Mouse (Mus musculus) stomach, embryonic 14.5 days (tissue): ENCODE data around the gene Myo15b. TPM values are rescaled to one million over a fixed set of nuclear protein-coding genes. Genes with fewer than 3 reads are reported as not detected.

Experiments used
- ATAC-seq: fragments of 200-750 bp; cut with Nextera tagmentation; 2 replicates; pipeline ENCODE4 v1.8.0; 2017; ENCODE audit warnings: low read depth, moderate TSS enrichment; ENCODE audit not compliant: insufficient number of reproducible peaks, insufficient read depth, low FRiP score
- H3K27ac ChIP-seq: fragments of 300-500 bp; sonication (generic); 2 replicates; pipeline ENCODE4 v1.5.1; 2014; ENCODE audit warnings: mild to moderate bottlenecking, low read length, moderate library complexity, mixed read lengths
- H3K27me3 ChIP-seq: fragments of 300-500 bp; sonication (generic); 2 replicates; pipeline ENCODE4 v1.6.1; 2014; ENCODE audit warnings: low read length, control low read depth, mixed read lengths; ENCODE audit not compliant: control insufficient read depth, insufficient read depth
- H3K36me3 ChIP-seq: fragments of 300-500 bp; sonication (generic); 2 replicates; pipeline ENCODE4 v1.6.1; 2014; ENCODE audit warnings: mild to moderate bottlenecking, control low read depth, low read length, moderate library complexity, mixed read lengths; ENCODE audit not compliant: control insufficient read depth, insufficient read depth
- H3K4me1 ChIP-seq: fragments of 300-500 bp; sonication (generic); 2 replicates; pipeline ENCODE4 v1.6.1; 2014; ENCODE audit warnings: low read length, control low read depth, mixed read lengths; ENCODE audit not compliant: control insufficient read depth, insufficient read depth
- H3K4me2 ChIP-seq: fragments of 300-500 bp; sonication (generic); replicated peaks from 2 replicates; pipeline ENCODE4 v1.6.1; 2014; ENCODE audit warnings: low read depth, low read length, control low read depth
- H3K4me3 ChIP-seq: fragments of 300-500 bp; sonication (generic); 2 replicates; pipeline ENCODE4 v1.5.1; 2014; ENCODE audit warnings: low read depth, low read length, control low read depth
- H3K9ac ChIP-seq: fragments of 300-500 bp; sonication (generic); replicated peaks from 2 replicates; pipeline ENCODE4 v1.6.1; 2014; ENCODE audit warnings: low read depth, mild to moderate bottlenecking, control low read depth, low read length, moderate library complexity, mixed read lengths
- H3K9me3 ChIP-seq: fragments of 300-500 bp; sonication (generic); 2 replicates; pipeline ENCODE4 v1.6.1; 2016; ENCODE audit warnings: low read depth, low read length, control low read depth; ENCODE audit not compliant: control insufficient read depth
- WGBS: fragments of 180-500 bp; shearing (Covaris S2); extraction: QIAGEN DNeasy Blood & Tissue Kit; methylation state at CpG from one replicate; pipeline ENCODE4 v1.1.7; 2014; 5-methylcytosine and 5-hydroxymethylcytosine counted together
- polyA plus RNA-seq: library from polyadenylated mRNA; unstranded; fragments of >200 nt; fragmentation: Nextera tagmentation; extraction: Ambion mirVana; gene quantifications from 2 replicates; pipeline ENCODE4 v1.2.1, GENCODE M21; 2014

Myo15b gene
- polyA plus RNA-seq, result 3.1 and 5.9 TPM in 2 replicates

DNA sequence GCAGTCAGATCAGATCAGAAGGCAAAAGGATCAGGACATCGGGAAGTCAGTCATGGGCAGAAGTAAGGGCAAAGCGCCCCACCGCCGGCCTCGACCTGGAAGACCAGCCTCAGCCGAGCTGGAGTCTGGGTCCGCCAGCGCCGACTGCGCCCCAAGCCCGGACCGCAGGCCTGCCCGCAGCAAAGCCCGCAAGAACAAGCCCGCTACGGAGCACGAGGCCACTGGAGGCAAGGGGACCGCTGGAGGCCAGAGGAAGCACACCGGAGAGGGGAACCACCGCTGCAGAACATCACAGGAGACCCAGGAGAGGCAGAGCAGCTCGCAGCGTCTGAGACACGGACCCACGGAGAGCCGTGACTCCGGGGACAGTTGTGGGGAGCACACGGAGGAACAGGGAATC is at the start of gene Myo15b:
Myo15b (plus strand) TSS at position 53 of the 400 bp plus-strand sequence.
- H3K27me3 ChIP-seq, result peaks cover 27% of the 10 kb centered on the region
- H3K4me2 ChIP-seq, result peak within 1 kb of the TSS; percentile 69
- H3K9ac ChIP-seq, result peak within 1 kb of the TSS; percentile 42; the same call in 1 of the 2 replicates
- H3K9me3 ChIP-seq, result no peaks in the 10 kb centered on the region
- H3K27ac ChIP-seq, result no peak within 1 kb of the TSS
- 0 out of 2 replicates have a peak, but pooled peaks cover 5% of the 10 kb centered on the region for H3K4me1 ChIP-seq
- H3K36me3 ChIP-seq, result peaks cover 6% of the 10 kb centered on the region; the same call in 1 of the 2 replicates
- no peak for ATAC-seq
- H3K4me3 ChIP-seq, result peak within 1 kb of the TSS; percentile 39
- 16% methylated on average over 27 of the region's 27 CpGs for WGBS

DNA sequence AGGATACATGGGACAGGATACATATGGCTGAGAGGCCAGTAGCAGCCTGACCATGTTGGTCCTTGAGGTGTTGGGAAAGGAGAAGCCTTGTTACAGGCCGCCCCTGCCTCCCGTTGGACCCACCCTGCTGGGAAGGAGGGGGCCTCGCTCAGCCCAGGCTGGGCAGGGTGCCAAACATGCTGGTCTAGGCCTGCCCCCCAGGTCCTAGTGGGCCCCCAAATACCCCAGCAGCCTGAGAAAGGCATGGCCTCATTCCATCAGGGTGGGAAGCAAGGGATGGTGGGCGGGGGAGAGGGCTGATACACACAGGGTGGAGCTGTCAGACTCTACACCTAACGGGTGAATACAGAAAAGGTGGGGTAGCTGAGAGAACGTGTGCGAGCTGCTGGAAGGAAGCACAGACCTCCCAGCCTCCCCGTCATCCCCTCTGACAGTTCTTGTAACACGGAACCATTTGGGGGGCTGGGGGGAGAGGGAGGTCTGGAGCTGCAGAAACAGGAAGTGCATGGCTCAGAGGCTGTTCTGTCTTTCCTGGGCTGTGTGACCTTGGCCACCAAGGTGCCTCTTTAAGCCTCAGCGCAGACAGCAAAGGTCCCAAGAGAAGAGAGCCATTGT is 49.4 kb upstream of the Myo15b start:
- no peak overlapping the region; the same call in 1 of the 2 replicates for H3K9ac ChIP-seq
- WGBS, result 15% methylated on average over 10 of the region's 10 CpGs

DNA sequence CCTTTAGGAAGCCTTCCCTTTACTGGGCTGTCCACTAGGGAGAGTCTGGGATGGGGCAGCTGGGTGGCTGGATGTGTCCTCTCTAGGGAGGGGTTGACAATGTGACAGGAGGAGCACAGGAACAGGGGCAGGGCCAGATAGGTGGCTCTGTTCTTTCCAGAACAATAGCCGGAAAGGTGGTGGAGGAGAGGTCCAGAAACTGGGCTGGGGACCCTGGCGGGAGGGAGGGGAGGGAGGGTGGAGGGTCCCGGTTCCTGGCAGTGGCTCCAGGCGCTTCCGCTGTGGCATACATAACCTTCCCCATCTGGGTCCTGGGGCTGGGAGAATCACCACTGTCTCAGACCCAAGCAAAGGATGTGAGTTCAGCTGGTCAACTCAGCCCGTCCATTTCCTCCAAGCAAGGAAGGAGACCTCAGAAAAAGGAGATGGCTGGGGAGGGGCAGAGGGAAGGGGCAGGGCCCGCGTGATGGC is 48.9 kb upstream of the Myo15b start:
- H3K4me3 ChIP-seq, result no peak overlapping the region
- WGBS, result 44% methylated on average over 8 of the region's 8 CpGs

More for the DNA sequence above, 49.4 kb upstream of the Myo15b start:
- peaks cover 32% of the 10 kb centered on the region for H3K36me3 ChIP-seq
- H3K4me1 ChIP-seq, result peaks cover 44% of the 10 kb centered on the region
- H3K27ac ChIP-seq, result peak overlapping the region; percentile 68
- peak overlapping the region; percentile 25 for H3K4me2 ChIP-seq
- no peaks in the 10 kb centered on the region for H3K9me3 ChIP-seq
- H3K4me3 ChIP-seq, result no peak overlapping the region
- ATAC-seq, result peak; percentile 15; the same call in 1 of the 2 replicates
- no peaks in the 10 kb centered on the region for H3K27me3 ChIP-seq

DNA sequence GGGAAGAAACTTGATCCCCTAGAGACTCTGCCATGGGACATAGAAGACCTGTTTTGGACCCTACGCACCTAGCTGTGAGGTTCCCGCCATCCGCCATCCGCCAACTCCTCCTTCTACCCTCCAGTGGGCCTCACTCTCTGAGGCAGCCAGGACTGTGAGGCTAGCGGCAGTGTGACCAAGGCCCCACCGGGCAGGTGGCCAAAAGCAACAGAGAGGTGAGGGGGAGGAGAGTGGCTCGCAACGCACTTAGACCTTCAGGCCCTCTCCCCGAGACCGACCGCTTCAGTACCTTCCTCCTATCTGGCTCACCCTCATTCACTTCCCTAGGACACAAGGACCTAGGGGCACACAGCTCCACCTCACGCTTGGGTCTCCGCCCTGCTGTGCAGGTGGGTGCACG is 47.8 kb upstream of the Myo15b start:
- H3K4me3 ChIP-seq, result 0 out of 2 replicates have a peak overlapping the region, but pooled peaks have one; percentile 92
- H3K27me3 ChIP-seq, result no peaks in the 10 kb centered on the region
- peaks cover 17% of the 10 kb centered on the region; the same call in 1 of the 2 replicates for H3K36me3 ChIP-seq
- no peak for ATAC-seq
- peak overlapping the region; percentile 25 for H3K4me2 ChIP-seq
- WGBS, result 54% methylated on average over 14 of the region's 14 CpGs
- H3K9me3 ChIP-seq, result no peaks in the 10 kb centered on the region
- H3K4me1 ChIP-seq, result peaks cover 46% of the 10 kb centered on the region
- no peak overlapping the region for H3K9ac ChIP-seq
- H3K27ac ChIP-seq, result peak overlapping the region; percentile 68; the same call in 1 of the 2 replicates

More for the DNA sequence above, 48.9 kb upstream of the Myo15b start:
- Histone ChIP-seq H3K9me3 (no peaks in the 10 kb centered on the region), H3K9ac (no peak overlapping the region; the same call in 1 of the 2 replicates), H3K27me3 (no peaks in the 10 kb centered on the region), H3K27ac (peak overlapping the region; percentile 68), H3K4me2 (peak overlapping the region; percentile 25), H3K36me3 (peaks cover 27% of the 10 kb centered on the region), H3K4me1 (peaks cover 44% of the 10 kb centered on the region)
- no peak for ATAC-seq

DNA sequence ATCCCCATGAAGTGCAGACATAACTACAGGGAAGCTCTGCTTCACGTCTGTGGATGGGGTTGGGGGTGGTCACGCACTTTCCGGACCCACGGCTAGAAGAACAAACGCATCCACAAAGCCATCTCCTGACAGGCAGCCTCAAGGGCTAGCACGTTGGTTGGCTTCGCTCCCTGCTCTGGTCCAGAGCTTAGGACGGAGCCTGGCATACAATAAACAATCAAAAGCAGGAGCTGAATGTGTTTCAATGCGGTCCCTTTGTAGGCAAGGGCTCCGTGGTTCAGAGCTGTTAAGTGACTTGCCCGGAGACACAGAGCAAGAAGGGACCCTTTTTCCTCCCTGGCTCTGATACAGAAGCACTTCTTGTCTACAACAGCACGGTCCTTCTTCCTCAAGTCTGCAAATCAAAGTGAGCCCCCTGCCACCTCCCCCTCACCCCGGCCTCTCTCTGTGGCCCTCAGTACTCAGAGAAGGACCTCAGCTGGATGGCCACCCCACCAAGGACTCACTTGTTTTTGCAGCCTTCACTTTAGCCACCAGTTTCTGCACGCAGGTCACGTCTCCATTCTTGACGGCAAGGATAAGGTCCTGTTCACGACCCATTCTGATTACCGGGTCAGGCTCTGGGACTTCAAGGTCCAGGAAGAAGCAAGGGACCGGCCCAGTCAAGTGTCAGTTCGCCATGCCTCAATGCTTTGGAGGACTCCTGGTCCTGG is 46.7 kb upstream of the Myo15b start:
- H3K9me3 ChIP-seq, result no peaks in the 10 kb centered on the region
- no peak overlapping the region; the same call in 1 of the 2 replicates for H3K27ac ChIP-seq
- peaks cover 12% of the 10 kb centered on the region; the same call in 1 of the 2 replicates for H3K36me3 ChIP-seq
- 78% methylated on average over 20 of the region's 20 CpGs for WGBS
- no peak overlapping the region for H3K9ac ChIP-seq
- peak overlapping the region; percentile 94 for H3K4me2 ChIP-seq
- no peaks in the 10 kb centered on the region for H3K27me3 ChIP-seq
- ATAC-seq, result no peak
- peaks cover 50% of the 10 kb centered on the region for H3K4me1 ChIP-seq
- H3K4me3 ChIP-seq, result peak overlapping the region; percentile 92

DNA sequence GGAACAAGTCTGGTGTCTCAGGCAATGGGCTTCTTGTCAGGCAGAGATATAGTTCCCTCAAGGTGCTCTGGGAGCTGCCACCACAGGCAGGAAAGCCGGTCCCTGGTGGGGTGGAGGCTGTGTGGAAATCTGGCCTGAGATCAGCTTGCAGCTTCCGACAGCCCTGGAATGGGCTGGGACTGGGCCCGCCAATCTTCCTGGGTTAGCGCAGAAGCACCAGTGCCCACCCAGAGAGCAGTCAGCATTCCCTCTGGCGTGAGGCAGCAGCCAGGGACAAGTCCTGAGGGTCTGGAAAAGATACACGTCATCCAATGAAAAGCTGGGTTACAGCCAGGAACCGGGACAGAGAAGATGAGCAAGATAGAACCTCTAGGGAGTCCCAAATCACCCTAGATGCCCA is 46.1 kb upstream of the Myo15b start:
- peaks cover 50% of the 10 kb centered on the region for H3K4me1 ChIP-seq
- WGBS, result 38% methylated on average over 7 of the region's 7 CpGs
- no peaks in the 10 kb centered on the region for H3K27me3 ChIP-seq
- no peak for ATAC-seq
- peaks cover 6% of the 10 kb centered on the region; the same call in 1 of the 2 replicates for H3K36me3 ChIP-seq
- no peak overlapping the region; the same call in 1 of the 2 replicates for H3K27ac ChIP-seq
- H3K4me3 ChIP-seq, result peak overlapping the region; percentile 92
- no peaks in the 10 kb centered on the region for H3K9me3 ChIP-seq
- peak overlapping the region; percentile 94 for H3K4me2 ChIP-seq
- H3K9ac ChIP-seq, result peak overlapping the region; percentile 66

DNA sequence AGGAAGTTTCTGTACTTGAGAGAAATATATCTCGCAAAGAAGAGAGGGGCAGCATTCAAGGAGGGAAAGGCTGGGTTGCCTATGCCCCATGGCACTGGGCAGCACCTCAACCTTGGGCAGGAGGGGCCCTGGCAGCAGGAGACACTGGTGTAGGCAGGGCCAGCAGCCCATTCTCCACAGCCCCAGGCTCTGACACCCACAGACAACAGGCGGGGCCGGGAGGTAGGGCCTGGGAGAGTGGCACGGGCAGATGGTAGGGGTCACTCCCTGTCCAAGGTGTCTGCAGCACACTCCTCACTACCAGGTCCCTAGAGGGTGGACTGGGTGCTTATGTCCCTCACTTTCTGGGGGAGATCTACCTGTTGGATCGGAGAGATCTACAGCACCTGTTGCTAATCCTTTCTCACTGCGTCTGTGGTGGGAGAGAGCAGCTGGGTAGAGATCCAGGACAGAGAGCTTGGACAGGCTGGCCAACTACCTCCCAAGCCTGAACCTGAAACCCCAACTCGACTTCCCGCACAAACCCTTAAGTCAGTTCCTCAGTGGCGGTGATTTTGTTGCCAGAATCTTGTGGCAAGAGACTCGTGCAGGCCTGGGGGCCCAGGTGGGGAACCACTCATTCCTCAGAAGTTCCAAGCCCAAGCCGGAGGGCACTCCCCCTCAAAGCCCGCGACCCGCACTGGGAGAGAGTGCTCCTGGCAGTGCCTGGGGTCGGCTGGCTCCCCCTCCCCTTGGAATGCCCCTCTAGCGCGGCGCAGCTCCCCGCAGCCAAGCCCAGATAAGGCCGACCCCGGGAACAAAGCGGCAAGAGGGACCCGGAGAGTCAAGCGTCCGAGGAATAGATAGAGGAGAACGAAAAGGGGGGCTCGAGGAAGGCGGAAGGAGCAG is 45.4 kb upstream of the Myo15b start:
- Histone ChIP-seq H3K27ac (peak overlapping the region; percentile 74; the same call in 1 of the 2 replicates), H3K4me1 (peaks cover 50% of the 10 kb centered on the region), H3K9me3 (no peaks in the 10 kb centered on the region), H3K36me3 (0 out of 2 replicates have a peak, but pooled peaks cover 5% of the 10 kb centered on the region), H3K27me3 (no peaks in the 10 kb centered on the region), H3K4me3 (peak overlapping the region; percentile 92), H3K9ac (peak overlapping the region; percentile 66), H3K4me2 (peak overlapping the region; percentile 94)
- WGBS, result 2% methylated on average over 28 of the region's 28 CpGs
- ATAC-seq, result no peak
